Mouse (Mus musculus) stomach, adult 2 months (tissue): ENCODE measurements around the gene Tex50. TPM values are rescaled to one million over a fixed set of nuclear protein-coding genes. Genes with fewer than 3 reads are reported as not detected.

Source experiments
- polyA plus RNA-seq: library from polyadenylated mRNA; depleted of rRNA; stranded (reverse); fragments of >200 nt; gene quantifications from 2 replicates; pipeline ENCODE4 v1.2.3, GENCODE M21; 2012; rRNA removed

Gene Tex50
- polyA plus RNA-seq = not detected in 2 replicates

DNA sequence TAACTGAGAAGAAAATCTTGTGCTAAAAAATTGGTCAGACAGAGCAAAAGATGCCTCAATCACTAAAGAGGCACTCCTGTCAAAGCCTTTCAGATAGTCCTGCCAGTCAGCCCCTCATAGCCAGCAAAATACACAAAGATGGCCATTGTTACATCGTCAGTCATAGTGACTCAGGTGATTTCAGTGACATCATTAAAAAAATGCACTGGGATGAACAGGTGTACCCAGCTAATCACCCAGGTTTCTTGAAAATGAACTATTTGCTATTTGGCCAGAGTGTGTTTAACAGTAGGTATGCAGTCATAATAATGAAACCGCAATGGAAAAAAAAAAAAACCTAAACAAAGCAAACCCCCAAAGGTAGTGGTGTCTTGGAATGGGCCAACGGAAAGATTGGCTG is at the start of gene Tex50:
Tex50 (minus strand) TSS at position 101 of the 400 bp plus-strand sequence.

DNA sequence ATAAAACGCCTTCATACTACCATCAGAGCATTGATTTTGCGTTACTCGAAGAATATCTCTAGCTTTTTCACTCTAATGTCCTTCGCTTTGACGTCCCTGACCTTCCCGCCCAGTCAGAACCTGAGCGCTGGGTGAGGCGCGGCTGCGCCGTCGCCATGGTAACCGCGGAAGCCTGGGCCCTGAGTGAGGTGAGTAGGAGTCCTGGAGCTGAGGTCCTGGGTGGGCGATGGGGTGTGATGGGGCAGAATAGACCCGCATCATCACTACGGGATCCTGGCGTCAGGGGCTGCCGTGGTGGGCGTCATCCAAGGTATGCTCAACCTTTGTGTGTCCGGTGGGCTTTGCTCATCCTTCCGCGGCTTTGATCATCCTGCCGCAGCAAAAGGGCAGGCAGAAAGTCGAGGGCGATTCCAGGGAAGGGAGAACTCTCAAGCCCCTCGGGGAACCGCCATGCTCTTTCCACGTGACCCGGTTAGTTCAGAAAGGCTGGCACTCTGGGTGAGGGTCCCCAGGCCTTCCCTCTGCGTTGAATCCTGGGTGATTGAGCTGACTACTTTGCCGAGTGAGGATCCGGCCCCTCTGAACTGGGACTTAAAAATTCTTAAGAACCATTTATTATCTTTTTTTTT is 16.5 kb downstream of the Tex50 start, which contains the start of gene Ankrd45:
Ankrd45 (plus strand) TSS at position 161 of the 629 bp plus-strand sequence.

DNA sequence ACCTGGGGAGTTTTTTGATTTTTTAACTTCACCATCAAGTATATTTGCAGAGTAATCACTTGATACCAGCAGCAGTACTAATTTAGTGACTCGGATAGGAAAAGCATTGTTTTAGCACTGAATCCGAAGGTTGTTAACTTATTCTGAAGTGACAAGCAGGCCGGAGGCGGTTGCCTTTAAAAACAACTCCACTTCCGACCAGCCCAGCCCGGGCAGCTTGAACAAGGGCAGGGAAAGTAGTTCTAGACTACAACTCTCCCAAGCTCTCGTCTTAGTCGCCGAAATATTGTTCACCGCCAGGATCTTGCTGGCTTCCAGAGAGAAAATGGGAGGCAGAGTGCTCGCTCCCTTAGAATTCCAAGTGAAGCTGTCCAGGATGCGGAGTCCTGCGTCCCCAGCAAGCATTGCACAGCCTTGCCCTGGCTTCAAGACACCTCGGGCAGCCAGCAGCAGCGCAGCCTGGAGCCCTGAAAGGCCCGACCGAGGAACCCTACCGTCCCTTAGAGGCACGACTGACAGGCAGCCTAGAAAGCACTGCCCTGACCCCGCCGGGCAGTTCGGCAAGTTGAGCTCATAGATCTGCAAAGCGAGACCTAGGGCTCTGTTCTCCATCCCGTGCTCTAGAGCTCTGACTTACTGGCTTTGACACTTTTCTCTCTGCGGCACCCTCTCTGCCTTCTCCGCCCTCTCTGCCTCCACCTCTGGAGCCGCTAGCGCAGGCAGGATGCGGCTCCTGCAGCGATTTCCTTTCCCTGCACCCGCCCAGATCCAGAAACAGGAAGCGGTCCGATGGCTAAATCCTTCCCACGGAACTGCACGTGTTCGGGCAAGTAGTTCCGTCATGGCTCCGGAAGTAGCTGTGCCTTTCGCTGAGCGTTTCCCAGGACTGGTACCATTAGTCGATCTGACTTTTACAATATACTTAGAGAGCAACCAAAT is 28.1 kb downstream of the Tex50 start, which contains the start of gene Klhl20:
Klhl20 (minus strand) TSS at position 786 of the 939 bp plus-strand sequence.

Other genes with a start within 250 kb of the Tex50 start
- gene Serpinc1, start 180.7 kb downstream of the Tex50 start, polyA plus RNA-seq = 0.39 and 1.7 TPM in 2 replicates
- gene Zbtb37, start 124.5 kb downstream of the Tex50 start, polyA plus RNA-seq = 0.09 and 0.23 TPM in 2 replicates
- 2.5 and 4.0 TPM in 2 replicates for gene Dars2, start 88.7 kb downstream of the Tex50 start, polyA plus RNA-seq
- gene Cenpl, start 88.6 kb downstream of the Tex50 start, polyA plus RNA-seq = 0.18 and 0.26 TPM in 2 replicates
- 0.99 and 1.7 TPM in 2 replicates for gene Klhl20, start 27.8 kb downstream of the Tex50 start, polyA plus RNA-seq
- not detected in 2 replicates for gene Ankrd45, start 16.6 kb downstream of the Tex50 start, polyA plus RNA-seq
- gene Prdx6, start 91.9 kb upstream of the Tex50 start, polyA plus RNA-seq = 19.3 and 25.6 TPM in 2 replicates
- gene Tnfsf4, start 236.1 kb upstream of the Tex50 start, polyA plus RNA-seq = not detected in 2 replicates